Mouse (Mus musculus) testis, postnatal 14 days (tissue): ENCODE results near the gene Fuz.

Source experiments
- DNase-seq: peaks from one replicate; pipeline ENCODE4 v3.0.0; 2021; ENCODE audit warnings: low spot score

Gene Fuz

GRCm38 (mm10) chr7:44895593-44896434 is at the start of gene Fuz:
Gene Fuz, plus strand, starts transcription at chr7:44896079.
- DNase-seq, result peak; percentile 87

- no peak for DNase-seq
These were observed 49.1 kb upstream of the Fuz start for GRCm38 (mm10) chr7:44846804-44847203.

GRCm38 (mm10) chr7:44847772-44848171 is 48.1 kb upstream of the Fuz start:
- DNase-seq, result no peak

- peak; percentile 96 for DNase-seq
These were observed 47.1 kb upstream of the Fuz start, which contains the start of the genes Akt1s1 and Tbc1d17 for GRCm38 (mm10) chr7:44848561-44849415. Gene Akt1s1, plus strand, starts transcription at chr7:44848991. Gene Tbc1d17, minus strand, starts transcription at chr7:44849079.

- peak; percentile 90 for DNase-seq
These were observed 46.3 kb upstream of the Fuz start for GRCm38 (mm10) chr7:44849416-44850111.

DNA sequence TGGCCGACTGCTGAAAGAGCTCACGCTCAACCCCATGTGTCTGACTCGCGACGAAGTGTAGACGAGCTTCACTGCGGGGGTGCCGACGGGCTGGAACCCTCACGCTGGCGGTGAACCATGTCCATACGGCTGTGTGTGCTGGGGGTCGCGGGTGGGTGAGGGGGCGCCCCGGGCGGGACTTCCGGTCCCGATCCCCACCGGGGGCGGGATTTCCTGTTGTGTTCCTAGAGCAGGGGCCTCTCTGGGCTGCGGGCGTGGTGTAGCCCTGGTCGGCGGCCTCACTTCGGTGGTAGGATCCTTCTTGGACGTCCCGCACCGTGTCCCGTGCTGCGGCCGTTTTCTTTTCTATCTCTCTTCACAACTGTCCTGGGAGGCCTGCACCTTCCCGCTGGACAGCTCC is 45.7 kb upstream of the Fuz start:
- peak; percentile 81 for DNase-seq

GRCm38 (mm10) chr7:44850789-44851624 is 44.9 kb upstream of the Fuz start:
- DNase-seq, result no peak

DNA sequence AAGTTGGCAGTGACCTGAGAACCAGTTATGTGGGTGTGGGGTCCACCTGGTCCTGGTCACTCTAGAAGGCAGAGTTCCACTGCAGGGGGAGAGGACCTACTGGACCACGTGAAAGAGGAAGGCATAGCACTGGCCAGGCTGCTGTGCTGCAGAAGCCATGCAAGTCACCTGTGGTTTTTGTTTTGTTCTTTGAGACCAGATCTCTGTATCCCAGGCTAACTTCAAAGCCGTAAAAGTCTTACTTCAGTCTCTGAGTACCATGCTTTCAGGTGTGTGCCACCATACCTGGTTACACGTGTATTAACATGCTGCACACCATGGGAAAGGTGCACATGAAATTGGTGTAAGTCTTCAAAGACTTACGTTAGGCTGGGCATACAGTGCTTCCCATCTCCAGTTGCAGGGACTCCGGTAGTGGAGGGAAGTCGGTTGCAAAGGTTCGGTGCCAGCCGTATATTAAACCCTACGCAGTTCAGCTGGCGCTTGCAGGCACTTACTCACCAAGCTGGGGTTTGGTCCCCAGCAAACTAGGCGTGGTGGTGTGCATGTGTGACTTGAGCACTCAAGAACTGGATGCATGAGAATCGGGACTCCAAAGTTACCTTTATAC is 44.1 kb upstream of the Fuz start:
- DNase-seq, result no peak

- DNase-seq, result no peak
These were observed 43.4 kb upstream of the Fuz start for GRCm38 (mm10) chr7:44852259-44853027.

DNA sequence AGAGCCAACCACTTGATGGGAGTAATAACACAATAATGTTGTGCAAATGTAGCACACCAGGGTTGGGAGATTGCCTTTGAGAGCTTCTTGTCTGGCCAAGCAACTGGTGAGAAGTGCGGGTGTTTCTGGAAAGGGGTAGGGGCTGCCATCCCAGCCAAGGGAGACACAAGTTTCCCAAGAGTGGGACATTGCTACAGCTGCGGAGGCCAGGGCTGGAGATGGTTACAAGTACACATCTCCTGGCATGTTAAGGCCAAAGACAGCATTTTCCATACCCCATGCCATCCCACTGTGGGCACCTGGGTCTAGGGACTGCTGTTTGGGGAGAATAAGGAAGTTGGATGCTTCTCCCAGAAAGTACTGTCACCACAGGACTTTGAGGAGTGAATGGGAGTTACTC is 42.8 kb upstream of the Fuz start:
- no peak for DNase-seq

DNA sequence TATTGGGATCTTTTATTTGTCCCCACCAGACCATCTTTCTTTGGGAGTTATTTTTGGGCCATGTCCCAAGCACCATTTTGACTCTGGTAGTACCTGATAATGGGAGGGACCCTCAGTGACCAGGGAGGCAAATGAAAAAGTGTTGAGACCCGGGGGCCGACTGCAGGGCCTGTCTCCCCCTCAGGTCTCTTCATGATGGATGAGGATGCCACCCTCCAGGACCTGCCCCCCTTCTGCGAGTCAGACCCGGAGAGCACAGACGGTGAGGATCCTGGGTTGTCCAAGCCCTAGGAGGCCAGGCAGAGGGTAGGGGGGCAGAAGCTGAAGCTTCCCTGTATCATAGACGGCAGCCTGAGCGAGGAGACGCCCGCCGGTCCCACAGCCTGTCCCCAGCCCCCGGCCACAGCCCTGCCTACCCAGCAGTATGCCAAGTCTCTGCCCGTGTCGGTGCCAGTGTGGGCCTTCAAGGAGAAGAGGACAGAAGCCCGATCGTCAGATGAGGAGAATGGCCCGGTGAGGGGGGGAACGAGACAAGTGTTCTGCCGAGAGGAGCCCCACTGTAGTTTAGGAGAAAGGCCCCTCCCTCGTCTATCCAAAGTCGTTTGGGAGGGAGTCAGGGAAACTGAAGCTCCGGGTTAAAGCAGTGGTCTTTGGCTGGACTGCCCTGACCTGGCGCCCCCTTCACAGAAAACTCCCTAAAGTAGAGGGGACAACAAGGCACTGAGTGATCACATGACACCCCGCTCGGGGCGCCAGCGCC is 42.1 kb upstream of the Fuz start:
- no peak for DNase-seq

- peak; percentile 87 for DNase-seq
These were observed 41.4 kb upstream of the Fuz start for GRCm38 (mm10) chr7:44854356-44855031.

GRCm38 (mm10) chr7:44855036-44855435 is 40.8 kb upstream of the Fuz start:
- DNase-seq, result no peak

DNA sequence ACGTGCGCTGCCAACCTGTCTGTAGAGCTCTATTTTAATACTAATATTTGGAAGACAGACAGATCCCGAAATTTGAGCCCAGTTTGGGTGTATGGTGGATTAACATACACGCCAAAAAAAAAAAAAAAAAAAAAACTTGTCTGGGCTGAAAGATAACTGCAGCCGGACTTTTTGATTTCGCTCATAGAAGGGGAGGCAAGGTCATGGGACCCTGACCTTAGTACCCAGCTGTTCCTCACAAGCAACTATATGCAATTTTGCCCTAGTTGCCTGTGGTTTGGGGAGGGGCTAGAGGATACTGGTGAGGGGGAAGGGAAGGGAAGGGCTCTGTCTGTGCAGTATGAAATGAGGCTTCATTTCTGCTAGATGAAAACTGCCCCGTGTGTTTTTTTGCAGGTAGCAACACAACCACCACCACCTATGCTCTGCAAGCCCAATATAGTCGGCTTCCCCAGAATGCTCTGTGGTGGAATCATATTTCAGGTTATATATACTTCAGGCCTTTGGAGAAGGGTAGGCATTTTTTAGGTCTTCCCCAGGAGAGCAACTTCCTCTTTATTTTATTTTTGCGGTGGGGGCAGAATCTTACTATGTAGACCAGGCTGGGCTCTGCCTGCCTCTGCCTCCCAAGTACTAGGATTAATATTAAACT is 39.5 kb upstream of the Fuz start:
- no peak for DNase-seq

GRCm38 (mm10) chr7:44857042-44857552 is 38.8 kb upstream of the Fuz start, which contains the start of gene Pnkp:
Gene Pnkp, plus strand, starts transcription at chr7:44857139.
- peak; percentile 80 for DNase-seq

DNA sequence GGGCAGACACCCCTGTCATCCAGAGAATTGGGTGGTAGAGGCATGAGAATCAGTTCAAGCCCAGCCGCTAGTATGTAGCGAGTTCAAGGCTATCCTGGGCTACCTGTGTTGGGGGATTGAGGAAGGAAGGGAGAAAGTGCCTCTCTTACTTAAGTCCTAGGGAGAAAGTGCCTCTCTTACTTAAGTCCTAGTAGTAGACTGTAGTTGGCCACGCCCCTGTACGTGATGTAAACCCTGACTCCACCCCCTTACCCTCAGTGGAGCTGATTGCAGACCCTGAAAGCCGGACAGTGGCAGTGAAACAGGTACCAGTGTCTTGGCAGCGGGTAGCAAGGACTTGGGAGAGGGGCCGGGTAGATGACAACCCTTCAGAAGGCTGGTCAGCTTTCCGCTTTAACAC is 38.0 kb upstream of the Fuz start:
- DNase-seq, result no peak

DNA sequence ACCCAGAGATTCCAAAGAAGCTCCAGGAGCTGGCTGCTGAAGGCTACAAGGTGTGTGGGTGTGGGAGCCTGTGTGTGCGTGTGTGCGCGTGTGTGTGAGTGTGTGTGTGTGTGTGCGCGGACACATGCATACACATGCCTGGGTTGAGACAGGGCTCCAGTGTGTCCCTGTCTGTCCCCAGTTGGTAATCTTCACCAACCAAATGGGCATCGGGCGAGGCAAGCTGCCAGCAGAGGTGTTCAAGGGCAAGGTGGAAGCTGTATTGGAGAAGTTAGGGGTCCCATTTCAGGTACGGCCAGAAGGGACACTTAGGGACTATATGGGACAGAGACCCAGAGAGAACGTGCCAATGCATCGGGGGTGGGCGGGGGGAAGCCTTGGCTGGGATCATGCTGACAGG is 36.0 kb upstream of the Fuz start:
- no peak for DNase-seq
